Mouse (Mus musculus): ENCODE measurements around the gene Foxs1. TPM values are rescaled to one million over a fixed set of nuclear protein-coding genes. Genes with fewer than 3 reads are reported as not detected.
A peak's percentile ranks its signal among the peaks of the same experiment; 100 is the strongest.

Gene Foxs1
- 0.86 and 1.1 TPM in 2 replicates for polyA plus RNA-seq (2016; fragmentation: Nextera tagmentation; extraction: Ambion mirVana)

DNA sequence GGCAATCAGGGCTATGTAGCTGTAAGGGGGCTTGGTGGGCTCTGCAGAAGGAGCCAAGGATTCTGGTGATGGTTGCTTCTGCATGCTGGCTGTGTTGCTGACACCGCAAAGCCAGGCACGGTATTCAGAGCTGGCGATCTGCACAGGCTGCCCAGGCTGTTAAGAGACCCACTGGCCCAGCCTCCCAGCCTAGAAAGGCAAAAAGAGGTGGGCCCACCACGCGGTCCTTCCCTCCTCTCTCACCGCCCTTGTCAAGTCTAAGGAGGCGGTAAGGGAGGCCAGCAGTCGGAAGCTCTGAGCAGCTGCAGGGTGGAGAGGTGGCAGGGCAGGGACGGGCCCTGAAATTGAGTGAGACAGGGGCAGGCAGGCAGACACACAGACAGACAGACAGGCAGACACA, at the start of gene Foxs1:
Gene Foxs1, minus strand, starts transcription at position 161 of the 400 bp plus-strand sequence.
- Histone ChIP-seq H3K4me1 (replicated peaks) (peaks cover 37% of the 10 kb centered on the region), H3K27me3 (replicated peaks) (peaks cover 43% of the 10 kb centered on the region), H3K36me3 (no peaks in the 10 kb centered on the region), H3K9ac (no peak within 1 kb of the TSS; the same call in 1 of the 2 replicates), H3K27ac (ENCODE audit: poor library complexity, severe bottlenecking) (no peak within 1 kb of the TSS), H3K4me2 (no peak within 1 kb of the TSS), H3K9me3 (replicated peaks) (no peaks in the 10 kb centered on the region), H3K4me3 (no peak within 1 kb of the TSS)
- ATAC-seq (ENCODE audit: insufficient number of reproducible peaks, low FRiP score): 0 out of 2 replicates have a peak, but pooled peaks have one; percentile 25
- 17% methylated on average over 9 of the region's 9 CpGs for WGBS

DNA sequence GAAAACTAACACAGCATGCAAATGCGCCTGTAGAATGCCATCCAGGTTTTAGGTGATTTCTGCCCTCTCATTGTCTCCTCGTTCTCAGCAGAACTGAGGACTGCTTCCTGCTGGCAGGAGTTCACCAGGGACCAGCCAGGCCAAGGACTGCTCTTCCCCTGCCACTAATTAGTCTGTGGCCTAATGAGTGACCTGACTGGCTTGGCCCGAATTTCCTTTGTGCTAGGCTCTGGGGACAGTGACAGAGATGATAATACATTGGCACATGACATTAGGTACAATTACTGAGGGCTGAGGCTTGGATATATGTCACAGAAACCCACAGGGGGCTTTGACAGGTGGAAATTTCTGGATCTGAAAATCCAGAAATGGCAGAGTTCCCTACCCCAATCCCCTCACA, 44.0 kb upstream of the Foxs1 start:
- no peak overlapping the region for H3K27ac ChIP-seq (ENCODE audit: poor library complexity, severe bottlenecking)
- 0 out of 2 replicates have a peak, but pooled peaks cover 4% of the 10 kb centered on the region for H3K27me3 ChIP-seq (replicated peaks)
- no peak overlapping the region for H3K4me2 ChIP-seq
- H3K9me3 ChIP-seq (replicated peaks): no peaks in the 10 kb centered on the region
- WGBS: 55% methylated on average over 3 of the region's 3 CpGs
- no peak overlapping the region for H3K9ac ChIP-seq
- no peak overlapping the region for H3K4me3 ChIP-seq
- no peaks in the 10 kb centered on the region for H3K4me1 ChIP-seq (replicated peaks)
- no peak for ATAC-seq (ENCODE audit: insufficient number of reproducible peaks, low FRiP score)
- no peaks in the 10 kb centered on the region for H3K36me3 ChIP-seq

GRCm38 (mm10) chr2:152965555-152965954, 32.5 kb upstream of the Foxs1 start:
- no peak overlapping the region for H3K27ac ChIP-seq (ENCODE audit: poor library complexity, severe bottlenecking)
- H3K4me1 ChIP-seq (replicated peaks): no peaks in the 10 kb centered on the region
- no peak overlapping the region for H3K4me3 ChIP-seq
- ATAC-seq (ENCODE audit: insufficient number of reproducible peaks, low FRiP score): no peak
- H3K27me3 ChIP-seq (replicated peaks): no peaks in the 10 kb centered on the region; the same call in 1 of the 2 replicates
- WGBS: 66% methylated on average over 4 of the region's 4 CpGs
- no peaks in the 10 kb centered on the region for H3K9me3 ChIP-seq (replicated peaks)
- H3K4me2 ChIP-seq: no peak overlapping the region
- H3K36me3 ChIP-seq: no peaks in the 10 kb centered on the region
- H3K9ac ChIP-seq: no peak overlapping the region

DNA sequence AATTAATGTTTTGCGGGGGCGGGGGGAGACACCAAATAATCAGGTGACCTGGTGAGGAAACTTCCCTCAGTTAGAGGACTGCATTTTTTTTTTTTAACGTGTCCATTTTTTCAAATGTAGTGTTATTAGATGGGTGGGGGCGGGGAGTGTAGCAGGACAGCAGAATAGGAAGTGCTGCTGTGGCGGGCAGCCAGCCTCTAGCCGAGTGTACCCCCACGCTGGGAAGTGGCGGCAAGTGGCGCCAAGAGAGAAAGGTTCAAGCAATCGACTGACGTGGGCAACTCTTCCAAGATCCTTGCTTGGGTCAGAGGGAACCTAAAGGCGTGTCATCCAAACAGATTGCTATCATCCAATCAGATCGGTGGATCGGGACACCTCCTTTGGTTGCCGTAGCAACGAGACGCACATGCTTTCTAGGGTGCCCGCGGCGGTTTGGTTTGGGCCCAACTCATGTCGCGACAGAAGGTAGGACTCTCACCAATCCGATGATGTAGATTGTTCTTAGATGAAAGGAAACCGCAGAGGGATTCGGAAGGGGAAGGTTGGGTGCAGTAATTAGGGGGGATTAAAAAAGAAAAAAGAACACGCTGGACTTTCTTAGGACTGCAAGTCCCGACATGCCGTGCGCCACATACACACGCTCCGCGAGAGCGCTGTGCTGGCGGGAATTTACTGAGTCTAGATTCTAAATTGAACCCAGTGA, 29.2 kb upstream of the Foxs1 start, which contains the start of gene Ttll9:
Gene Ttll9, plus strand, starts transcription at position 395 of the 703 bp plus-strand sequence.
- WGBS: 2% methylated on average over 34 of the region's 34 CpGs
- H3K9ac ChIP-seq: peak within 1 kb of the TSS; percentile 38
- H3K4me2 ChIP-seq: peak within 1 kb of the TSS; percentile 85
- no peak within 1 kb of the TSS for H3K27ac ChIP-seq (ENCODE audit: poor library complexity, severe bottlenecking)
- H3K4me1 ChIP-seq (replicated peaks): no peaks in the 10 kb centered on the region
- no peaks in the 10 kb centered on the region for H3K9me3 ChIP-seq (replicated peaks)
- peak; percentile 71 for ATAC-seq (ENCODE audit: insufficient number of reproducible peaks, low FRiP score)
- H3K36me3 ChIP-seq: no peaks in the 10 kb centered on the region
- H3K27me3 ChIP-seq (replicated peaks): peaks cover 23% of the 10 kb centered on the region
- peak within 1 kb of the TSS; percentile 56 for H3K4me3 ChIP-seq

GRCm38 (mm10) chr2:152958116-152958515, 25.1 kb upstream of the Foxs1 start:
- no peaks in the 10 kb centered on the region for H3K36me3 ChIP-seq
- 59% methylated on average over 3 of the region's 3 CpGs for WGBS

DNA sequence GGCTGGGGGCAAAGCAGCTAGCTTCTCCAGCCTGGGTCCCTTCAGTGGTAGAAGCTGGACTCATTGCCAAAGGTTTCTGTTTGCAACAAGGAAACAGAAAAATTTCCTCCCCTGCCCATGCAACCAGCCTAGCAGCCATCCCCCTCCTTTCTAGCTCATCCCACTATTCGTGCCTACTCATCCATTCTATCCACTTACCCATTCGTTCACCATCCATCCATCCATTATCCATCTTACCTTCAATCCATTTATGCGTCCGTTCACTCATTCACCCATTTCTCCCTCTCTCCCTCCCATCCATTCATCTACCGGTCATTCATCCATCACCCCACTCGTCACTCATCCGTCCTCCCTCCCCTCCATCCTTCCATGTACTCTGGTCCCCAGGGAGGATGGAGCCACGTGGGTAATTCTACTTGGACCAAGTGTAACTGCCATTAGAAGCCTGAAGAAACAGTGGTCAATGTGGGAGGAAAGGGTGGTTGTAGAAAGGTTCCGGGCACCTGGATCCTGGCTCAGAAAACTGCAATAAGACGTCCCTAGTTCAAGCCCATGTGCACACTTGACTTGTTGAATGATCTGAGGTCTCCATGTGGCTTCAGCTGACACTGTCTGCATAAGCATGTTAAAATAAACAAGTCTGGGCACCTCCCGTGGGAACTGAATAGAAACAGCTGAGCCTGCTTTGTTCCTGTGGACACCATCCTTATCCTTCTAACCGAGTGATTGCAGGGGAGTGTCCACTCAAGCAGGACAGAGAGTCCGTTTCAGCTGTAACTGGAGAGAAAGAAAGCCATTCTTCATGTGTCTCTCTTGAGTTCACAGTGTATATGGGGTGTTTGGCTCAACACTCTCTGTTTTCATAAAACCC, 19.1 kb upstream of the Foxs1 start:
- Histone ChIP-seq H3K4me1 (replicated peaks) (0 out of 2 replicates have a peak, but pooled peaks cover 18% of the 10 kb centered on the region), H3K4me3 (peak overlapping the region; percentile 70), H3K9ac (peak overlapping the region; percentile 71), H3K4me2 (peak overlapping the region; percentile 98), H3K27ac (ENCODE audit: poor library complexity, severe bottlenecking) (no peak overlapping the region), H3K9me3 (replicated peaks) (no peaks in the 10 kb centered on the region), H3K27me3 (replicated peaks) (peaks cover 93% of the 10 kb centered on the region), H3K36me3 (no peaks in the 10 kb centered on the region)
- no peak for ATAC-seq (ENCODE audit: insufficient number of reproducible peaks, low FRiP score)
- 23% methylated on average over 13 of the region's 13 CpGs for WGBS

More at GRCm38 (mm10) chr2:152958116-152958515, 25.1 kb upstream of the Foxs1 start:
- ATAC-seq (ENCODE audit: insufficient number of reproducible peaks, low FRiP score): no peak
- Histone ChIP-seq H3K4me2 (no peak overlapping the region), H3K27ac (ENCODE audit: poor library complexity, severe bottlenecking) (no peak overlapping the region), H3K4me1 (replicated peaks) (no peaks in the 10 kb centered on the region), H3K9me3 (replicated peaks) (no peaks in the 10 kb centered on the region), H3K4me3 (no peak overlapping the region), H3K27me3 (replicated peaks) (peaks cover 60% of the 10 kb centered on the region), H3K9ac (no peak overlapping the region)

DNA sequence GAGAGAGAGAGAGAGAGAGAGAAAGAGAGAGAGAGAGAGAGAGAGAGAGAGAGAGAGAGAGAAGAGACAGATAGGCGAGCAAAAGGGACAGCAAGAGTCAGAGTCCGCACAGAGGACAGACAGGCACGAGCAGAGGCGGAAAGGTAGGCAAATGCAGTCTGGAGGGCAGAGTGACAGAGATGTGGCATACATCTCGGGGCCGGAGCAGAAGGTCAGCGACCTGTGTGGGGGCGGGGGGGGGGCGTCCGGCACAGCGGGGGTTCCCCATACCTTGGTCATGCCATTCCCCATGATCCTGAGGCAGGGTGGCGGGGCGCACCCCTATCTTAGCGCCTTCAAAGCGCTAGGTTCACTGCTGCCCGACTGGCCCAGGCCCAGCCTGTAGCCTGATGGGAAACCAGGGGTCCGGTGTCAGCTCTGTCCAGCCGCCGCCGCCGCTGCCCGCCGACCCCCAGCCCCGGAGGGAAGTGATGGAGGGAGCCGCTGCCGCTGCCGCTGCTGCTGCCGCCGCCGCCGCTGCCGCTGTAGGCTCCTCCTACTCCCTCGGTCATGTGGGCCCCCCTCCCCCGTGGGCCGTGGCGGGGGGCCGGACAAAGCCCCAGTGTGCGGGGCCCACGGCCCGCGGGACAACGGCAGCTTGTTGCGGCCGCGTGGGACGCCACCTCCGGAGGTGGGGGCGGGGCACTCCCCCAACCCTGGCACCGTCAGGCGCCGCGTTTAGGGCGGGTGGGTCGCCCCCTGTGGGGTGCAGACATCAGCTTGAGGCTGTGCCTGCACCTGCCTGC, 18.2 kb upstream of the Foxs1 start, which contains the start of gene Dusp15:
Gene Dusp15, minus strand, starts transcription at position 634 of the 785 bp plus-strand sequence.
- peak; percentile 60 for ATAC-seq (ENCODE audit: insufficient number of reproducible peaks, low FRiP score)
- Histone ChIP-seq H3K9ac (peak within 1 kb of the TSS; percentile 71), H3K9me3 (replicated peaks) (no peaks in the 10 kb centered on the region), H3K4me1 (replicated peaks) (0 out of 2 replicates have a peak, but pooled peaks cover 18% of the 10 kb centered on the region), H3K36me3 (no peaks in the 10 kb centered on the region), H3K4me2 (peak within 1 kb of the TSS; percentile 98), H3K4me3 (peak within 1 kb of the TSS; percentile 70), H3K27me3 (replicated peaks) (peaks cover 93% of the 10 kb centered on the region), H3K27ac (ENCODE audit: poor library complexity, severe bottlenecking) (no peak within 1 kb of the TSS)
- WGBS: 3% methylated on average over 48 of the region's 54 CpGs

DNA sequence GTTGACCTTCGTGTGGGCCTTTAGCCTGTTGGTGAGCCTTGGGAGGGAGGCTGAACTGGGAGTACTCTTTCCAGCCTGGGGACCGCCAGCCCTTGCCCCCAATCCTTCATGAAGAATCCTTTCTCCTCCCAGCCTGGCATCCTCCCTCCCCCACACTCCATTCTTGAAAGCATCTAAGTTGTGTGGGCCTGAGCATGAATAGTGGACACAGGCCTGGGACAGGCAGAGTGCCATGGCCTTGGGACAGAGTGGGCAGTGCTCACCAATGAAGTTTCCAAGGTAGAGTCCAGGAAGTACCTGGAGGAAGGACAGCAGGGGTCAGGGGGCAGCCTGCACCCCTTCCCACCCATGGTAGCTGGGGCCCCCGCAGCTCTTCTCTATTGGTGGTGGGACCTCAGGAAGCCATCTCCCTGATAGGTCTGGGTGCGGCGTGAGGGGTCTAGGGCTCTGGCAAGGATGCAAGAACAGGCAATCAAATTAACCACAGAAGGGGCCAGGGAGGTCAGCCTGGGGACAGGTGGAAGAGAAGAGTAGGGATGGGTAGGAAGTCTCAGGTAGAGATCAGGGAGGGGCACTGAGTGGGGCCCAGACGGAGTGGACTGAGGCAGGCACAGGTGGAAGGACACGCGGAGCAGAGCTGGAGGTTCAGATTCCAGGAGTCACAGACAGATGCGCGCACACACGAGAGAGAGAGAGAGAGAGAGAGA, 17.5 kb upstream of the Foxs1 start:
- H3K27me3 ChIP-seq (replicated peaks): peaks cover 93% of the 10 kb centered on the region
- peak overlapping the region; percentile 98 for H3K4me2 ChIP-seq
- no peaks in the 10 kb centered on the region for H3K36me3 ChIP-seq
- peak; percentile 20; the same call in 1 of the 2 replicates for ATAC-seq (ENCODE audit: insufficient number of reproducible peaks, low FRiP score)
- H3K9ac ChIP-seq: peak overlapping the region; percentile 71; the same call in 1 of the 2 replicates
- H3K4me1 ChIP-seq (replicated peaks): 0 out of 2 replicates have a peak, but pooled peaks cover 18% of the 10 kb centered on the region
- 38% methylated on average over 11 of the region's 11 CpGs for WGBS
- H3K27ac ChIP-seq (ENCODE audit: poor library complexity, severe bottlenecking): no peak overlapping the region
- H3K9me3 ChIP-seq (replicated peaks): no peaks in the 10 kb centered on the region
- peak overlapping the region; percentile 70; the same call in 1 of the 2 replicates for H3K4me3 ChIP-seq

DNA sequence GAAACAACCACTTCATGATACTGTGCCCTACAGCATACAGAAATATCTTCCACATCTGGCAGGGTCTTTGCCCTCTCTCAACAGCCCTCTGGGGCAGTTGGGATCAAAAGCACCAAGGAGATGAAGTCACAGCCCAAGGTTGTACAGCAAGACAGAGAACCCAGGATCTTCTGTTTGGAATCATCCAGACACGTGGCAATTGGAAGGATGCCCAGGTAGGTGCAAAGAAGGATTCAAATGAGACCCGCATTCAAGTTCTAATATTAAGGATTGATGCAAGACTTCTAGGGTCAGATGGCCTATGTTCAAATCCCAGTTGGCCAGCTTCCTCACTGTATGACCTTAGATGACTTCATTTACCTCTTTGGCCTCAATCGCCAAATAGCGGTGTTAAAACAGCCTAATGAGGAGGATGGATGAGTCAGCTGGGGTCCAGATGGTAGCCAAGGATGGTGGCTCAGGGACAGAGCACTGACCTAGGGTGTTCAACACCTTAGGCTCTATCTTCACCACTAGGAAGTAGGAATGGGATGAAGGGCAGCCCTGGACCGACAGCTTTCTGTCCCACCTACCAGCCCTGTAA, 15.5 kb upstream of the Foxs1 start:
- no peak for ATAC-seq (ENCODE audit: insufficient number of reproducible peaks, low FRiP score)
- Histone ChIP-seq H3K9me3 (replicated peaks) (no peaks in the 10 kb centered on the region), H3K36me3 (no peaks in the 10 kb centered on the region), H3K4me3 (no peak overlapping the region), H3K27ac (ENCODE audit: poor library complexity, severe bottlenecking) (no peak overlapping the region), H3K4me1 (replicated peaks) (peaks cover 19% of the 10 kb centered on the region), H3K4me2 (no peak overlapping the region), H3K9ac (no peak overlapping the region), H3K27me3 (replicated peaks) (peaks cover 95% of the 10 kb centered on the region)
- WGBS: 72% methylated on average over 5 of the region's 5 CpGs

DNA sequence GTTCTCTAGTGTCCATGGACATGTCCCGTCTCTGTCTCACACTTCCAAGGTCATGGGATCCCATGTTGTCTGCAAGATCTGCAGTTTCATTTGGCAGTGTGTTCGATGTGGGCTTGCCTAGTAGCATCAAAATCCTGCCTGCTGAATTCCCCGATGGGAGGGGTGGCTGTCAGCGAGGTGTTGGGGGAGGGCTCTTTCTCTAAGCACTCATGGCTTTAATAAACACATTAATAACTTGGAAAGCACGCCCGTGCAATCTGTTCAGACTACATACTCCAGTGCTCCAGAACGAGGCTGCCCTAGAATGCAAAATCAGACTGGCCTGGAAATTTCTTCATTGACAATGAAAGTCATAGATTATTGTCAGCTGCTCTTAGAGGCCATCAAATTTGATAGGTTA, 14.1 kb upstream of the Foxs1 start:
- H3K4me3 ChIP-seq: no peak overlapping the region
- no peak for ATAC-seq (ENCODE audit: insufficient number of reproducible peaks, low FRiP score)
- H3K9me3 ChIP-seq (replicated peaks): no peaks in the 10 kb centered on the region
- H3K27ac ChIP-seq (ENCODE audit: poor library complexity, severe bottlenecking): no peak overlapping the region
- 60% methylated on average over 7 of the region's 7 CpGs for WGBS
- H3K4me2 ChIP-seq: no peak overlapping the region
- peaks cover 30% of the 10 kb centered on the region for H3K4me1 ChIP-seq (replicated peaks)
- peaks cover 100% of the 10 kb centered on the region for H3K27me3 ChIP-seq (replicated peaks)
- H3K36me3 ChIP-seq: no peaks in the 10 kb centered on the region
- H3K9ac ChIP-seq: no peak overlapping the region

All from heart, embryonic 12.5 days (tissue).